Mouse (Mus musculus) lung, postnatal 0 days (tissue): ENCODE data around the gene Tefm.

Experiments
- CTCF ChIP-seq: IDR thresholded peaks from 2 replicates; pipeline ENCODE4 v1.5.1; 2016; ENCODE audit warnings: antibody characterized with exemption, mild to moderate bottlenecking
- EP300 ChIP-seq: IDR thresholded peaks from 2 replicates; pipeline ENCODE4 v1.6.1; 2016; ENCODE audit warnings: antibody characterized with exemption, mild to moderate bottlenecking, control low read depth

DNA sequence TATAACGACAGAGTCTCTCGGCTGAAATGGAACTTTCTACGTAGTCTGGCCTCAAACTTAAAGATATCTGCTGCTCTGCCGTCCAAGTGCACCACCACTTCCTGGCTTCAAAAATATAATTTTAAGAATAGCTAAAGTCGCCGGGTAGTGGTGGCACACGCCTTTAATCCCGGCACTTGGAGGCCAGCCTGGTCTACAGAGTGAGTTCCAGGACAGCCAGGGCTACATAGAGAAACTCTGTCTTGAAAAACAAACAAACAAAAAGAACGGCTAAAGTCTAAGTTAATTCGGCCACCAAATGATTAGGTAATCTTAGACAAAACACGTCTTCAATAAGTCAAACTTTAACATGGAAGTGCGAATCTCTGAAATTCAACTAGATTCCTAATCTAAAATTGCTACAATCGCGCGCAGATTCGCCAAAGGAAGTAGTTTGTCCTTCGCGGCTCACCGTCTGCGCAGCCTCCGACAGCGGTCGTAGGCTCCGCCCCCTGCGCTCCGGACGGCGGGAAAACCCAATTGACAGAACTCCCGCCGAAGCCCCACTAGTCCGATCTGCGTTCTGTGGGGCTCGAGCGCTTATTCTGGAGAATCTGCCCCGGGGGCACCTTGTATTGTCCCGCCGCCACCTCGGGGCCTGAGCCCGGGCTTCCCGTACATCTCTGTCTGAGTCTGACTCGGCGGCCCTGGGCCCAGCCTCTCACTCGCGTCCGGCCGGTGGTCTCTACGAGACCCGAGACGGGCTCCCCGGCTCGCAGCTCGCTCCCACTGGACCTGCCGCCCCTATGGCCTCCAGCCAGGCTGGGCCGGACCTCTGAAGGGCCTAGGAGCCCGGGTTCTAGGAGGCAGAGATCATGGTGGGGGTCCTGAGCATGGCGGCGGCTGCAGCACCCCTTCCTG, 52.8 kb downstream of the Tefm start, which contains the start of gene Atad5:
- TF ChIP-seq EP300 (no peak), CTCF (no peak)
